9 mouse cellular contexts compared by ENCODE assay signal in the genomic region with DNA sequence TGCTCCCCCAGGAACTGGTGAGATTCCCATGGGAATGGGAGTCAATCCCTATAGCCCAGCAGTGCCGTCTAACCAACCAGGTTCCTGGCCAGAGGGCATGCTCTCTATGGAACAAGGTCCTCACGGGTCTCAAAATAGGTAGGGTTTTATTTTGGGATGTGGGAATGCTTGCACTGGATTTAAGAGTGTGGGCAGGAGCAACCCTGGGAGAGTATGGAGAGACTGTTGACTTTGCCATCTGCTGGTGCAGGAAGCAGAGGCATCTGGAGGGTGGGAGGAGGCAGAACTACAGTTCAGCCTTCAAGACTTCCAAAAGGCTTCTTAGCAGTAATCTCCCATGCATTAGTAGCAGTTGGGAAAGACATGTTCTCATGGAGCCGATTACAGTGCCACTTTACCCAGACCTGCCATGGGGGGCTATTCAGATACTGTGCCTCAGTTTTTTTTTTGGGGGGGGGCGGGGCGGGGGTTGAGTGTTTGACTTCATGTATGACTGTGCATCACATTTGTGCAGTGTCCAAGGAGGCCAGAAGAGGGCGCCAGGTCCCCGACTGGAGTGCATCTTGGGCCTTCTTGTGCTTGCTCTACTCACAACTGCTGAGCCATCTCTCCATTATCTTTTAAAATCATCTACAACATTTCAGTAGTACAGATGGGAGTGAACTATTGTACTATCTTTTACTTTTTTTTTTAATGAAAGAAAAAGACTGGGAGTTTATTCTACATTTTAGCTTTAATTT.
DNase-seq lines count a peak whose midpoint lies in the region; ATAC-seq and TF ChIP-seq lines count a peak whose summit lies in the region.
"Had no signal": no experiment of that assay in that cellular context is flagged by ENCODE, and none has a peak within 500 bp of the region (broad histone marks: within the 10 kb centered on the region; RNA-seq: fewer than 3 reads in every experiment).

No protein-coding gene starts in this region.

- TF ChIP-seq POLR2A in kidney, adult 2 months (IDR thresholded peaks at IDR 0.05; ENCODE audit: low read depth, low read length): no peak

- no peaks in the 10 kb centered on the region for H3K9me3 ChIP-seq in E14TG2a.4 (ENCODE audit: low read length)
- H3K9me3 ChIP-seq: embryonic facial prominence, embryonic 12.5 days had no signal

- H3K27ac ChIP-seq in kidney, adult 2 months (ENCODE audit: insufficient read depth, low read depth, low read length): no peak overlapping the region
- peak overlapping the region; percentile 63 for H3K27ac ChIP-seq in layer of hippocampus, adult 2 months
- H3K27ac ChIP-seq: embryonic facial prominence, embryonic 12.5 days had no signal

- TF ChIP-seq CTCF in kidney, adult 2 months (conservative IDR thresholded peaks at IDR 0.05; ENCODE audit: insufficient read depth, insufficient read length, low read depth, low read length): peak; percentile 62
- peak; percentile 31 for TF ChIP-seq CTCF in E14TG2a.4 (conservative IDR thresholded peaks at IDR 0.05; ENCODE audit: low read length)
- TF ChIP-seq CTCF in layer of hippocampus, adult 2 months (conservative IDR thresholded peaks at IDR 0.05): peak; percentile 64

- H3K4me3 ChIP-seq in kidney, adult 2 months (ENCODE audit: insufficient read depth, low read depth, low read length): no peak overlapping the region
- H3K4me3 ChIP-seq in E14TG2a.4 (replicated peaks; ENCODE audit: low read length): no peak overlapping the region
- H3K4me3 ChIP-seq in layer of hippocampus, adult 2 months: no peak overlapping the region
- H3K4me3 ChIP-seq: embryonic facial prominence, embryonic 12.5 days had no signal

- H3K36me3 ChIP-seq in kidney, adult 2 months (ENCODE audit: control insufficient read depth, insufficient read depth, low read length): peaks cover 22% of the 10 kb centered on the region
- peaks cover 99% of the 10 kb centered on the region for H3K36me3 ChIP-seq in E14TG2a.4 (ENCODE audit: insufficient read depth, low read length)

- H3K4me1 ChIP-seq in kidney, adult 2 months (ENCODE audit: control insufficient read depth, insufficient read depth, low read length): no peaks in the 10 kb centered on the region
- H3K4me1 ChIP-seq in E14TG2a.4 (replicated peaks; ENCODE audit: low read depth, low read length): peaks cover 46% of the 10 kb centered on the region
- H3K4me1 ChIP-seq: embryonic facial prominence, embryonic 12.5 days had no signal

- 75% methylated on average over 7 of the region's 7 CpGs for WGBS in kidney, adult 2 months

- DNase-seq in kidney, adult 2 months: peak; percentile 70
- DNase-seq in kidney, adult 11 months: no peak
- DNase-seq in ZHBTc4 (ENCODE audit: low read depth, low spot score): peak; percentile 71
- DNase-seq in layer of hippocampus, adult 2 months (ENCODE audit: low spot score in 2 of 2): peak; percentile 55 to 79
- DNase-seq in ovary, postnatal 36 days (ENCODE audit: low spot score): no peak

- H3K27me3 ChIP-seq in kidney, adult 2 months (replicated peaks; ENCODE audit: control insufficient read depth, insufficient read depth, low read length): no peaks in the 10 kb centered on the region
- H3K27me3 ChIP-seq in E14TG2a.4 (ENCODE audit: insufficient read depth, low read length): no peaks in the 10 kb centered on the region
- H3K27me3 ChIP-seq: embryonic facial prominence, embryonic 12.5 days had no signal

- peak; percentile 58; the same call in 1 of the 2 replicates for ATAC-seq in monocyte, adult 5-6 weeks (replicated peaks; ENCODE audit: insufficient number of reproducible peaks, low FRiP score, low TSS enrichment, poor library complexity, severe bottlenecking)
- no peak for ATAC-seq in inflammation-experienced regulatory T-cells, adult 6 months

Comparison
In these comparisons a context has a peak if more than half of its experiments do, and no peak if none do; other contexts are left out.
1. DNase-seq: peak in kidney, adult 2 months (single experiment), ZHBTc4 (single experiment) and layer of hippocampus, adult 2 months (2 of 2); none in kidney, adult 11 months (single experiment) and ovary, postnatal 36 days (single experiment).
2. Peak in every context shown above with its lines, with median percentiles within 50 percentile points of each other: CTCF ChIP-seq.